Mouse (Mus musculus): ENCODE data around the gene Elf4.

GRCm38 (mm10) chrX:48425280-48425679, 37.7 kb downstream of the Elf4 start:
- no peak for TF ChIP-seq FLI1 (IDR thresholded peaks at IDR 0.05; ENCODE audit: low read length)
- no peak for TF ChIP-seq GATA1 (IDR thresholded peaks at IDR 0.05; ENCODE audit: borderline replicate concordance, low read length)

Data from megakaryocyte, embryonic 14.5 days (primary cell).